Mouse (Mus musculus) olfactory bulb, adult 2 months (tissue): ENCODE results near the gene Sar1a.

ENCODE experiments used
- CTCF ChIP-seq: fragments of 200-500 bp; IDR thresholded peaks from 2 replicates; pipeline ENCODE4 v1.5.1; 2012; ENCODE audit warnings: low read depth, mild to moderate bottlenecking, low read length, moderate library complexity; ENCODE audit not compliant: insufficient read depth
- POLR2A ChIP-seq: fragments of 200-500 bp; IDR thresholded peaks from 2 replicates; pipeline ENCODE4 v1.6.1; 2012; ENCODE audit warnings: mild to moderate bottlenecking, low read depth, low read length, moderate library complexity; ENCODE audit not compliant: insufficient read depth

DNA sequence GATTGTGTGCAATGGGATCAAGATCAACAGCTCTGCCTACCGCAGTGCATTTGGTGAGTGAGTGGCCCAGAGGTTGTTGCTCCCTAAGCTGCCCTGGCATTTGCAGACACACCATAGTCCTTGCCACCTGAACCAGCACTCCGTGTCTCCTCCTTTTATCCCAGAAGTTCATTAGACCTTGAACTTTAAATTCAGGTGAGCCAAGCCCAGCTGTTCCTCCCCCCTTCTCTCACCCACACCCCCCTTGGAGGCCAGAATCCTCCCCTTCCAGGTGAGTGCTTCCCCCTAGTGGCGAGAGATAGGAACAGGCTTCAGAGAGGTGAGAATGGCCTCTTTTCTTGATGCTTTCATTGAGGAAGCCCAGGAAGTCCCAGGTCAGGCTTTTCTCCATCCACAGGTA is 54.3 kb downstream of the Sar1a start:
- peak; percentile 85 for TF ChIP-seq CTCF
- TF ChIP-seq POLR2A: no peak
